Mouse (Mus musculus) NIH3T3 (cell line): ENCODE data around the gene Mst1r.
A peak's percentile ranks its signal among the peaks of the same experiment; 100 is the strongest.

Source experiments
- DNase-seq: peaks from one replicate; pipeline ENCODE4 v3.0.0-alpha.2; 2012; ENCODE audit warnings: low read depth

The Mst1r gene

DNA sequence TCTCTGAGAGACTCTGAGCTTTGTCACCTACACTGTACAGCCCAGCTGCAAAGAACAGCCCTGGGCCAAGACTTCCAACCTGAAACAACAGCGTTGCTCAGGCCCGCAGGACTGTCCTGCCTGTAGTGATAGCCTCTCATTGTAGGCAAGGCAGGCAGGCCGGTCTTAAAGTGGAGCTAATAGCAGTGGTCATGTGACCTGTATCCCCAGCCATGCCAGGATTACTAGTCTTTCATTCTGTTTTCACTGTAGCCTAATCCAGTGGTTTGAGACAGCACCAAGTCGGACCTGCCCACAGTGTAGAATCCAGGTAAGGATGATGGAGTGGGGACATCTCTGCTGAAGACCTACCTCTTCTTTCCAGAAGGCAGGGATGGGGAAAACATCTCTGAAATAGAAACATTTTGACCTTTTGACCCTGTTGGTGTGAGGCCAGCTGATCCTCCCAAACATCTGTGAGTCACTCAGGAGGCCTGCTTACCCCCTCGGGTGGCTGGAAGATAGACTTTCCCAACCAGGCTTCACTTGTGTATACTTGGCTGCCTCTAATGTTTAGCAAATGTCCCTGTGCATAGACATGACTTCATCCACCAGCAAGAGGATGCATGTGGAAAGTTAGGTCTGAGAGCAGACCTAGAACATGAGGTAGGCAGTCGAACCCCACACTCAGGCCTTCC is 49.1 kb downstream of the Mst1r start:
- DNase-seq = peak; percentile 87

DNA sequence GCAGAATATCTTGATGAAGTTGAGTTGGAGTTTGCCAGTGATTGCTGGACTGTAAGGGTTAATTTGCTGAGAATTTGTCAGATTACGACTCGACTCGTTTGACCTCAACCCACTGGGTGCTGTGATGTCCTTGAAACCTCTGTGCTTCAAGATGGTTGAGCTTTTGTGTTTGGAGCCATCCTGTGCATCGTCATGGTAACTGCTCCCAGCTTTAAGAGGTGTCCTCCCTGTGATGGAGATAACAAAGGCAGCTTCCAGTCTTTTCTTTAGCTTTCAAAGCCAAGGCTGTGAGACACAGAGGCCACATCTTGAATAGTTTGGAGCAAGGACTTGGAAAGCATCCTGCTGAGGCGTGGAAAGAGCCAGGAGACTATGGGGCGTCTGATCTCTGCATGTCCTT is 50.5 kb downstream of the Mst1r start:
- no peak for DNase-seq

DNA sequence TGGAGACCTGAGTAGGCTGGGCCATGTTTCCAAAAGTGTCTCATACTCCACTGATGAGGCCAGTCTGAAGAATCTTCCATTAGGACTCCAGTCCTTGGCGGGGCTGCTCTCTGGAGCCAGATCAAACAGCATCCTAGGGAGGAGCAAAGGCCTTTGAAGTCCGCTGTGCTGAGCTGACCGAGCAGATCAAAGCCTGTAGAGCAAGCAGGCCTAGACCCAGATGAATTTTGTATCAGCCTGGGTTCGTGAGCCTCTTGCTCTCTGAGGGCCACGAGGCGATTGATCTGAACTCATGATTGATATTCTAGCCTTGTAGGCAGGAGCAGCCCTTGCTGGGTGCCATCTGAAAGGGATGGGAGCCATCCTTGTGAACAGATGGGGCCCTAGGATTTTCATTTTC is 53.2 kb downstream of the Mst1r start:
- no peak for DNase-seq

DNA sequence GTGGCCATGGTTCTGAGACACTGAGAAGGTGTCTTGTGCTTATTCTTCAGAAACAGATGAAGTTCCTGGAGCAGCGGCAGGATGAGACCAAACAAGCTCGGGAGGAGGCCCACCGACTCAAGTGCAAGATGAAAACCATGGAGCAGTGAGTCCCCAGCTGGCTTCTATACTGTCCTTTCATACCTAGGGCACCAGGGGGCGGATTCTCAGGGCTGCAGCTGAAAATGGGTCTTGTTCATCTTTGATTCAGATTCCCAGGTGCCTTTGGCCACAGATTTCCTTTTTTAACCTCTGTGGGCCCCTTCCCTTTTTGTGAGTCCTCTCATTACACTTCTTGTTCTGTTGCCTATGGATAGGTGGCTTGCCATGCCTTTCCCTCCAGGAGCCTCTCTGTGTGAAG is 54.3 kb downstream of the Mst1r start:
- DNase-seq = no peak

DNA sequence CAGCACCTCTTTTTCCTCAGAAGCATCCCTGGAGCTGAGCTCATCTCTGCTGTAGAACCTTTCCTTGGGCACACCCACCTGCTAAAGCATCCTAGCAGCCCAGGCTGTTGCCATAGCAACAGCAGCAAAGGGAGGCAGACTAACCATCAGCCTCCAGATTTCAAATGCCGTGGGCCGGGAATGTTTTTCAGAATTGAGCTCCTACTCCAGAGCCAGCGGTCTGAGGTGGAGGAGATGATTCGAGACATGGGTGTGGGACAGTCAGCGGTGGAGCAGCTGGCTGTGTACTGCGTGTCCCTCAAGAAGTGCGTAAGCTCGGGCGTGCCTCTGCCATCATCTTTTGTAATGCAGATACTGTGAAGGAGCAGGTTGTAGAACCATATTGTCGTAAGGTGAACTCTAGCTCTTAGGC is 54.7 kb downstream of the Mst1r start:
- DNase-seq = no peak

DNA sequence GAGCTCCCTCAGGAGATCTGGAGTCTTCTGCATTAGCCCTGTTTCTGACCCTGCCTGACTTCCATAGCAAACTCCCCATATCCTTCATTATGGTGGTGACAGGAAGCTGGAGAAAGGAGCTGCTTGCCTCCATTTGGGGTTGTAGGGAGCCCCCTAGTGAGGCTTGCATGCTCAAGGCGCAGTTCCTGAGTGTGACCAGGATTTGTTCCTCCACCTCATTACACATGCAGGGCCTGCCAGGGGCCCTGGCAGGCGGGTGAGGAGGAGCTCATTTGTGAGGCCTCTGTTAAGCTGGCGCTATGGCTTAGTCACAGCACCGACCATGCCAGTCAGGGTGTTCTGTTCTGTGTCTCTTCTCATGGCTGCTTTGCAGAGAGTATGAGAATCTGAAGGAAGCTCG is 55.2 kb downstream of the Mst1r start:
- peak; percentile 83 for DNase-seq

DNA sequence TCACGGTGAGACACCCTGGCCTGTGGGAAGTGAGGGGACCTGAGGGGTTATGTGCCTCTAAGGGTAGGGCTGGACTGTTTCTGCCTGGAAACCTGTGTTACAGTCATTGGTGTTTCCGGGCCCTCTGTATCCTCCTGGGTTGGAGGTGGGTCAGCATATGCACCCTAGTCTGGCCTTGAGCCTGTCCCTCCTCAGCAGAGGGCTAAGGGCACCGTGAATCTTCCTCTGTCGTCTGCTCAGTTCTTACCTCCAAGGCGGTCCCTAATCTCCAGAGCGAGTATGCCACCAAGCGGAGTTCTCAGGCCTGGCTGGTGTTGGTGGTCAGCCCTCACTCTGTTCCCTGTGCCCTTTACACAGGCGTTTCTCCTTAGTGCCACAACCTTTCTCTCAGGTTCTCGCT is 56.2 kb downstream of the Mst1r start:
- DNase-seq = no peak

DNA sequence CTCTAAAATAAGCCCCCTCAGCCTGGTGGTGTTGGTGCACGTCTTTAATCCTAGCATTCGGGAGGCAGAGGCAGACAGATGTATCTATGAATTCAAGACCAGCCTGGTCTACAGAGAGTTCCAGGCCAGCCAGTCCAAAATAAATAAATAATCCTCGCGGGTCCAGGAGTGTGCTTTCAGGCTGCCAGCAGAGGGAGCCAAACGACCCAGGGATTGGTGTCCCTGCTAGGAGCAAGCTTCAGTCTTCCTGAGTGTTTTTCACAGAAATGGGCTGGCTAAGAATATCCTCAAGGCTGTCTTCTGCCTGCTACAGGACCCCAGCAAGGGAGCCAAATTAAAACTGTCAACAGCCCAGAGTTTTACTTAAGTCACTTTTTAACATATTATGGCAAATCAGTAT is 57.0 kb downstream of the Mst1r start:
- DNase-seq = peak; percentile 93

DNA sequence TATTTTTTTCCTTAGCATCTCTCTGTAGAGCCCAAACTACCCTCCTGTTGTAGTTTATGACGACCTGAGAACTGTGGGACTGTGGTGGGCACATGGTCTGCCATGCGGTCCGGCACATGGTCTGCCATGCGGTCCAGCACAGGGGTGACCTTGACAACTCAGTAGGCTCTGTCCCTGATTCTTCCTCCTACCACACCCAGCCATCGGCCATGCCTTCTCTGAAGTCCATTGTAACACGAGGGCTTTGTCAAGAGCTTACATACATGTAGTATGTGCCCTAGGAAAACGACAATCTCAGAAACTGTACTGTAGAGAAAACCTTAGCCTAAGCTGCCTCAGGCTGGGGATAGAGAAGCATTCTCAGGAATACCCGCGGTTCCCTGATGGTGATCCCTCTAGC is 58.0 kb downstream of the Mst1r start:
- no peak for DNase-seq

DNA sequence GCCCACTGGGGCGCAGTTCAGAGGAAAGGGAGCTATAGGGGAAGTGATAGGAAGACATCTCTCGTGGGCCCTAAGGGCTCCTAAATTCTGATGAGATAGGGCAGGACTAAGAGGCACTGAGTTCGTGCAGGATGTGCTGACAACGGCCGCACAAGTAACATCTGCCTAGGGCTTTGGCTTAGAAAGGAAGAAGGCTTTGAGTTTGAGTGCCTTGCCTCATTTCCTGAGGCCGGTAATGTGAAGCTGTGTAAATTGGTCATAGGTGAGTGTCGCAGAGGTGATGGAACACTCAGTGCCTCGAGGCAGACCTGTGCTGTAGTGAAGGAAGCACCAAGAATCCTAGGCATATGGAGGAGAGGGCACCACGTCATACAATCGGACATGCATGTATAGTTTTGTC is 60.0 kb downstream of the Mst1r start:
- no peak for DNase-seq

DNA sequence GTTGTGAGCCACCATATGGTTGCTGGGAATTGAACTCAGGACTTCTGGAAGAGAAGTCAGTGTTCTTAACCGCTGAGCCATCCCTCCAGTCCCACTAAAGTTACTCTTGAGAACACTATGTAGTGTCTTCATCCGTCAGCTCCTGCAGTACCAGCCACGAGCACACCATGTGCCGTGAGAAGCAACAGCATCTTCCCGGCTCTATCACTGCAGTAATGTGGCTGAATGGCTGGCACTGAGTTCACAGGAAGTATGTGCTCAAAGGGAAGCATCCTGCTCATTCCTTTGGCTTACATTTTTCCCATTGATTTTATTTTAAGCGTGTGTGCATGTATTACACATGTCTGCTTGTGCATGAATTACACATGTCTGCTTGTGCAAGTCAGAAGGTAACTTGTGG is 60.8 kb downstream of the Mst1r start:
- no peak for DNase-seq

DNA sequence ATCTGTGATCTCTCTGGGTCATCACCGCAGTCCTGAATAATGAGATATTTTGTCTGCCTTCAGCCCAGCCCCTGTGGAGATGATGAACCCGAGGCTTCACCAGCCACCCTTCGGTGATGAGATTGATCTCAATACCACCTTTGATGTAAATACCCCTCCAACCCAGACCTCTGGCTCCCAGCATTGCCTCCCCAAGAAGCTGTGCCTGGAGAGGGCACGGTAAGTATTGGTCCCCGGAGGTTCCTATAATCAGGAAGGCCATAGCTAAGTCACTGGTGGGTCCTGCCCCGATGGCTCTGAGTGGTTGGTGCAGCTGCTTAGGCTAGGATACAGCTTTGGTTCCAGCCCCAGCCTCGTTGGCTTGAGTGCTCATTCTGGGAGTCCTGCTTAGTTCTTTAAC is 61.9 kb downstream of the Mst1r start:
- no peak for DNase-seq
